8 mouse cellular contexts compared by ENCODE assay signal in the genomic region with DNA sequence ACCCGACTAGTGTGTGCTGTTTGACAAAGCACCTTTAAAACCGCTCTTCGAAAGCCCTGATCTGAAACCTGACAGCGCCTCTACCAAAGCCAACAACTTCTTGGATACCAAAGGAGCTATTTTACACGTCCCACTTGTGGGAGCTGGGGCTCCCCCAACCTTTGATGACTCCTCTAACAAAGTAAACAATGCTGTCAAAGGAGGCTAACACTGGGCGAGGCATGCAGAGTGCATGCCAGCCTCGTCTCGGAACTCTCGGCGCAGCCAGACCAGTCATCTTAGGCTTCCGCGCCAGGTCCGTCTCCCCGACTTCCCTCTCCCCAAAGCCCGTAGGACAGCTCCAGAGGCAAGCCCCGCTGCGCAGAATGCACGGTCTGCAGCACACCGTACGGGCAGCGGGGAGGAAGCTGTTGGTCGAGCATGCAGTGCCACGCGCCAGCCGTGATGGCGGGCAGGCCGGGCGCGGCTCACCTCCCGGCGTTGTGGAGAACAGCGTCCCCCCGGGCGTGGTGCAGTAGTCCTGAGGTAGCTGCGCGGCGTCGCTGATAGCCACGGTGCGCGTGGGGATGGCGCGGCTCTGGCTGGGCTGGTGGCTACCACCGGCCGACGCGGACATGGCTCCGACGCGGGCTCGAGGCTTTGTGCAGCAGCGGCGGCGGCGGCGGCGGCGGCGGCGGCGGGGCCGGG. TPM values are rescaled to one million over a fixed set of nuclear protein-coding genes. Genes with fewer than 3 reads are reported as not detected.
DNase-seq lines count a peak whose midpoint lies in the region; ATAC-seq lines count a peak whose summit lies in the region.

No protein-coding gene starts in this region.

- DNase-seq in 3134 (ENCODE audit: extremely low read depth, insufficient read length, low spot score), result peak; percentile 60
- peak; percentile 60 for DNase-seq in adrenal gland, adult 2 months
- peak; percentile 49 for DNase-seq in splenic B cell, adult 2 months (ENCODE audit: low read depth, low spot score)

- peak; percentile 67 for ATAC-seq in embryonic facial prominence, embryonic 13.5 days (ENCODE audit: insufficient number of reproducible peaks, insufficient read depth, low FRiP score, low TSS enrichment, low read depth)
- ATAC-seq in heart, embryonic 11.5 days (replicated peaks; ENCODE audit: insufficient number of reproducible peaks, low FRiP score, low TSS enrichment), result peak; percentile 56
- ATAC-seq in kidney, embryonic 14.5 days (ENCODE audit: low FRiP score, low TSS enrichment), result peak; percentile 63
- ATAC-seq in liver, embryonic 12.5 days, result peak; percentile 48
- ATAC-seq in monocyte, adult 5-6 weeks (replicated peaks; ENCODE audit: insufficient number of reproducible peaks, low FRiP score, low TSS enrichment, poor library complexity, severe bottlenecking), result 0 out of 2 replicates have a peak, but pooled peaks have one; percentile 6

- H3K27ac ChIP-seq in embryonic facial prominence, embryonic 13.5 days, result peak overlapping the region; percentile 72
- peak overlapping the region; percentile 84 for H3K27ac ChIP-seq in heart, embryonic 11.5 days (ENCODE audit: low read depth, low read length)
- H3K27ac ChIP-seq in kidney, embryonic 14.5 days (ENCODE audit: low read depth, low read length), result peak overlapping the region; percentile 39; the same call in 1 of the 2 replicates
- H3K27ac ChIP-seq in liver, embryonic 12.5 days, result peak overlapping the region; percentile 92

- H3K4me1 ChIP-seq in embryonic facial prominence, embryonic 13.5 days, result peaks cover 37% of the 10 kb centered on the region
- peaks cover 19% of the 10 kb centered on the region for H3K4me1 ChIP-seq in heart, embryonic 11.5 days (ENCODE audit: control insufficient read depth, insufficient read depth, low read length)
- peaks cover 16% of the 10 kb centered on the region; the same call in 1 of the 2 replicates for H3K4me1 ChIP-seq in kidney, embryonic 14.5 days (ENCODE audit: control insufficient read depth, insufficient read depth, low read length)
- peaks cover 52% of the 10 kb centered on the region for H3K4me1 ChIP-seq in liver, embryonic 12.5 days

- WGBS in embryonic facial prominence, embryonic 13.5 days, result under 1% methylated on average over 60 of the region's 62 CpGs
- under 1% methylated on average over 38 of the region's 62 CpGs for WGBS in heart, embryonic 11.5 days (ENCODE audit: insufficient replicate concordance)
- WGBS in kidney, embryonic 14.5 days, result 0% methylated on average over 61 of the region's 62 CpGs
- WGBS in liver, embryonic 12.5 days (ENCODE audit: insufficient replicate concordance), result under 1% methylated on average over 60 of the region's 62 CpGs

- peak overlapping the region; percentile 94 for H3K9ac ChIP-seq in embryonic facial prominence, embryonic 13.5 days
- H3K9ac ChIP-seq in heart, embryonic 11.5 days (ENCODE audit: low read depth, low read length), result peak overlapping the region; percentile 91
- H3K9ac ChIP-seq in kidney, embryonic 14.5 days (ENCODE audit: low read depth, low read length), result peak overlapping the region; percentile 95
- H3K9ac ChIP-seq in liver, embryonic 12.5 days, result peak overlapping the region; percentile 87

- no peaks in the 10 kb centered on the region for H3K9me3 ChIP-seq in embryonic facial prominence, embryonic 13.5 days
- H3K9me3 ChIP-seq in heart, embryonic 11.5 days (replicated peaks; ENCODE audit: control insufficient read depth, low read length), result no peaks in the 10 kb centered on the region; the same call in 1 of the 2 replicates
- H3K9me3 ChIP-seq in kidney, embryonic 14.5 days (ENCODE audit: control insufficient read depth, low read length), result no peaks in the 10 kb centered on the region
- no peaks in the 10 kb centered on the region for H3K9me3 ChIP-seq in liver, embryonic 12.5 days (replicated peaks)

- peaks cover 5% of the 10 kb centered on the region; the same call in 1 of the 2 replicates for H3K36me3 ChIP-seq in embryonic facial prominence, embryonic 13.5 days
- no peaks in the 10 kb centered on the region for H3K36me3 ChIP-seq in heart, embryonic 11.5 days (ENCODE audit: control insufficient read depth, insufficient read depth, low read length)
- H3K36me3 ChIP-seq in kidney, embryonic 14.5 days (ENCODE audit: control insufficient read depth, insufficient read depth, low read length), result peaks cover 13% of the 10 kb centered on the region
- peaks cover 37% of the 10 kb centered on the region for H3K36me3 ChIP-seq in liver, embryonic 12.5 days
- H3K36me3 ChIP-seq in splenic B cell, adult 2 months (ENCODE audit: control insufficient read depth, insufficient read depth, low read length, poor library complexity, severe bottlenecking), result no peaks in the 10 kb centered on the region

- peak overlapping the region; percentile 83 for H3K4me2 ChIP-seq in embryonic facial prominence, embryonic 13.5 days
- H3K4me2 ChIP-seq in heart, embryonic 11.5 days, result peak overlapping the region; percentile 84
- peak overlapping the region; percentile 56 for H3K4me2 ChIP-seq in kidney, embryonic 14.5 days (replicated peaks; ENCODE audit: low read depth, low read length)
- H3K4me2 ChIP-seq in liver, embryonic 12.5 days, result peak overlapping the region; percentile 75

- H3K27me3 ChIP-seq in embryonic facial prominence, embryonic 13.5 days, result no peaks in the 10 kb centered on the region
- H3K27me3 ChIP-seq in heart, embryonic 11.5 days (ENCODE audit: control insufficient read depth, insufficient read depth, low read length), result no peaks in the 10 kb centered on the region
- H3K27me3 ChIP-seq in kidney, embryonic 14.5 days (ENCODE audit: control insufficient read depth, insufficient read depth, low read length), result no peaks in the 10 kb centered on the region
- no peaks in the 10 kb centered on the region for H3K27me3 ChIP-seq in liver, embryonic 12.5 days (replicated peaks)
- H3K27me3 ChIP-seq in splenic B cell, adult 2 months (ENCODE audit: control insufficient read depth, insufficient read depth, low read length, poor library complexity, severe bottlenecking), result no peaks in the 10 kb centered on the region

- H3K4me3 ChIP-seq in embryonic facial prominence, embryonic 13.5 days, result peak overlapping the region; percentile 100
- peak overlapping the region; percentile 92 for H3K4me3 ChIP-seq in heart, embryonic 11.5 days (ENCODE audit: low read depth, low read length)
- H3K4me3 ChIP-seq in kidney, embryonic 14.5 days (ENCODE audit: low read length), result peak overlapping the region; percentile 92
- peak overlapping the region; percentile 78 for H3K4me3 ChIP-seq in liver, embryonic 12.5 days

RNA-seq across cellular contexts. Expression of a gene that starts 0.4 kb away (rescaled TPM):
- total RNA-seq in adrenal gland, adult 2 months (2021), result 10 to 100 TPM; 94.9 to 96.2 TPM
- polyA plus RNA-seq in adrenal gland, adult 2 months (2012; rRNA removed), result 68.1 and 88.7 TPM in 2 replicates
- 63.3 and 67.6 TPM in 2 replicates for polyA plus RNA-seq in embryonic facial prominence, embryonic 13.5 days (2015; fragmentation: Nextera tagmentation; extraction: Ambion mirVana)
- 21.2 and 28.6 TPM in 2 replicates for polyA plus RNA-seq in heart, embryonic 11.5 days (2014; fragmentation: Nextera tagmentation; extraction: Ambion mirVana)
- polyA plus RNA-seq in kidney, embryonic 14.5 days (2014; fragmentation: Nextera tagmentation; extraction: Ambion mirVana), result 54.4 and 61.9 TPM in 2 replicates
- 55.2 and 57.6 TPM in 2 replicates for polyA plus RNA-seq in liver, embryonic 12.5 days (2016; fragmentation: Nextera tagmentation; extraction: Ambion mirVana)
- total RNA-seq in monocyte, adult 5-6 weeks (2017), result 9.4 to 20.7 TPM (median 11.8 TPM) in 3 replicates

RNA-seq across cellular contexts. Expression of a gene that starts 23.5 kb away (rescaled TPM):
- 10 to 100 TPM; 15.9 to 17.8 TPM for total RNA-seq in adrenal gland, adult 2 months (2021)
- polyA plus RNA-seq in adrenal gland, adult 2 months (2012; rRNA removed), result 17.5 and 21.7 TPM in 2 replicates
- 10.2 and 12.4 TPM in 2 replicates for polyA plus RNA-seq in embryonic facial prominence, embryonic 13.5 days (2015; fragmentation: Nextera tagmentation; extraction: Ambion mirVana)
- polyA plus RNA-seq in heart, embryonic 11.5 days (2014; fragmentation: Nextera tagmentation; extraction: Ambion mirVana), result 12.1 and 14.8 TPM in 2 replicates
- polyA plus RNA-seq in kidney, embryonic 14.5 days (2014; fragmentation: Nextera tagmentation; extraction: Ambion mirVana), result 6.3 and 9.0 TPM in 2 replicates
- polyA plus RNA-seq in liver, embryonic 12.5 days (2016; fragmentation: Nextera tagmentation; extraction: Ambion mirVana), result 9.1 and 10.2 TPM in 2 replicates
- total RNA-seq in monocyte, adult 5-6 weeks (2017), result 2.1 to 4.9 TPM (median 3.3 TPM) in 3 replicates

RNA-seq across cellular contexts. Expression of a gene that starts 34.3 kb away (rescaled TPM):
- total RNA-seq in adrenal gland, adult 2 months (2021), result not detected
- polyA plus RNA-seq in adrenal gland, adult 2 months (2012; rRNA removed), result 0.04 TPM in 1 of 2 replicates, not detected in the other
- 0.15 and 0.25 TPM in 2 replicates for polyA plus RNA-seq in embryonic facial prominence, embryonic 13.5 days (2015; fragmentation: Nextera tagmentation; extraction: Ambion mirVana)
- polyA plus RNA-seq in heart, embryonic 11.5 days (2014; fragmentation: Nextera tagmentation; extraction: Ambion mirVana), result not detected in 2 replicates
- 0.30 and 0.44 TPM in 2 replicates for polyA plus RNA-seq in kidney, embryonic 14.5 days (2014; fragmentation: Nextera tagmentation; extraction: Ambion mirVana)
- 0.31 and 0.37 TPM in 2 replicates for polyA plus RNA-seq in liver, embryonic 12.5 days (2016; fragmentation: Nextera tagmentation; extraction: Ambion mirVana)
- total RNA-seq in monocyte, adult 5-6 weeks (2017), result 0.49 TPM in 1 of 3 replicates, not detected in the others

Comparison
In these comparisons a context has a peak if more than half of its experiments do, and no peak if none do; other contexts are left out.
1. Peak in every context shown above with its lines: DNase-seq, ATAC-seq, H3K4me3 ChIP-seq and H3K27ac ChIP-seq.
2. ATAC-seq: peak in every context shown above with its lines; median percentile 67 in embryonic facial prominence, embryonic 13.5 days; 63 in kidney, embryonic 14.5 days; 56 in heart, embryonic 11.5 days; 48 in liver, embryonic 12.5 days; 6 in monocyte, adult 5-6 weeks.
3. H3K27ac ChIP-seq: peak in every context shown above with its lines; median percentile 92 in liver, embryonic 12.5 days; 84 in heart, embryonic 11.5 days; 72 in embryonic facial prominence, embryonic 13.5 days; 39 in kidney, embryonic 14.5 days.